In the genomic region with DNA sequence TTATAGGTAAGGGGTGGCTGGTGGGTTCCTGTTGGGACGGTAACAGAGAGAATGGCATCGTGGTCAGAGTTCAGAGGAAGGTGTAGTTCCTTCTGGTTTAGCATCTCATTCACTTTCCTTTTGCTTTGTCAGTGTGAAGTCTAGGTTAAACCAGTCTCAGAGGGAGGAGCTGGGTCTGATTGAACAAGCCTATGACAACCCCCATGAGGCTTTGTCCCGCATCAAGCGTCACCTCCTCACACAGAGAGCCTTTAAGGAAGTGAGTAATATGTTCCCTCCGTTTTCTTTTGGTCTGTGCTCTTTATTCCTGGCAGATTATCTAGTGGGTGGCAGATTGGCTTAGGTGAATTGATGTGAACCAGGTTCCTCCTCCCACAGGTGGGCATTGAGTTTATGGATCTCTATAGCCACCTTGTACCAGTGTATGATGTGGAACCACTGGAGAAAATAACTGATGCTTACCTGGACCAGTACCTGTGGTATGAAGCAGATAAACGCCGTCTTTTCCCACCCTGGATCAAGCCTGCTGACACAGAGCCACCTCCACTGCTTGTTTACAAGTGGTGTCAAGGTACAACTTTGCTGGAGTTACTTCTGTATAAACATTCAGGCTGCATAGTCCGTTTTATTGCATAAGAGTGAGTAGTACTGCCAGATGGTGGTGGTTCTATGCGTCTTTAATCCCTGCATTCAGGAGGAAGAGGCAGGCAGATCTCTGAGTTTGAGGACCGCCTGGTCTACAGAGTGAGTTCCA, we compare ENCODE assay signal across 27 mouse cellular contexts. TPM values are rescaled to one million over a fixed set of nuclear protein-coding genes. Genes with fewer than 3 reads are reported as not detected.
A peak's percentile ranks its signal among the peaks of the same experiment; 100 is the strongest.
DNase-seq lines count a peak whose midpoint lies in the region; ATAC-seq and TF ChIP-seq lines count a peak whose summit lies in the region.
"Had no signal": no experiment of that assay in that cellular context is flagged by ENCODE, and none has a peak within 500 bp of the region (broad histone marks: within the 10 kb centered on the region; RNA-seq: fewer than 3 reads in every experiment).

No protein-coding gene starts in this region.

- H3K27me3 ChIP-seq in liver, embryonic 15.5 days, result no peaks in the 10 kb centered on the region
- H3K27me3 ChIP-seq in liver, embryonic 12.5 days (replicated peaks), result no peaks in the 10 kb centered on the region
- H3K27me3 ChIP-seq in CH12.LX (replicated peaks), result no peaks in the 10 kb centered on the region
- no peaks in the 10 kb centered on the region for H3K27me3 ChIP-seq in stomach, postnatal 0 days (ENCODE audit: control insufficient read depth, insufficient read depth, low read length)
- no peaks in the 10 kb centered on the region for H3K27me3 ChIP-seq in midbrain, embryonic 14.5 days (ENCODE audit: control insufficient read depth, insufficient read depth, low read length)
- H3K27me3 ChIP-seq: embryonic facial prominence, embryonic 12.5 days; embryonic facial prominence, embryonic 15.5 days; heart, embryonic 13.5 days; Patski had no signal

- peak; percentile 62 for DNase-seq in CH12.LX (ENCODE audit: extremely low read depth)
- DNase-seq in stomach, postnatal 0 days (ENCODE audit: low spot score), result no peak
- DNase-seq in midbrain, embryonic 14.5 days, result no peak
- no peak for DNase-seq in thymus, postnatal 25 days
- DNase-seq: adrenal gland, postnatal 10 days; adrenal gland, postnatal 36 days; cerebellum, adult 11 months; cerebellum, adult 2 months; cerebellum, adult 9-11 months; cerebellum, postnatal 25 days; forebrain, postnatal 0 days; gastrocnemius, postnatal 14 days; heart, adult 18-20 months; heart, postnatal 14 days; heart, postnatal 4 days had no signal

- H3K9ac ChIP-seq in liver, embryonic 15.5 days, result no peak overlapping the region
- H3K9ac ChIP-seq in liver, embryonic 12.5 days, result no peak overlapping the region
- H3K9ac ChIP-seq in CH12.LX (ENCODE audit: insufficient read depth, low read depth), result no peak overlapping the region
- no peak overlapping the region for H3K9ac ChIP-seq in stomach, postnatal 0 days (ENCODE audit: low read length)
- no peak overlapping the region for H3K9ac ChIP-seq in midbrain, embryonic 14.5 days (replicated peaks; ENCODE audit: low read length)
- H3K9ac ChIP-seq: embryonic facial prominence, embryonic 12.5 days; embryonic facial prominence, embryonic 15.5 days; forebrain, postnatal 0 days; heart, embryonic 13.5 days; hindbrain, embryonic 14.5 days had no signal

- H3K79me2 ChIP-seq in CH12.LX (replicated peaks; ENCODE audit: control insufficient read depth, extremely low read depth, insufficient read depth, poor library complexity, severe bottlenecking), result peaks cover 12% of the 10 kb centered on the region

- H3K36me3 ChIP-seq in liver, embryonic 15.5 days (replicated peaks), result peaks cover 98% of the 10 kb centered on the region
- peaks cover 100% of the 10 kb centered on the region for H3K36me3 ChIP-seq in liver, embryonic 12.5 days
- H3K36me3 ChIP-seq in CH12.LX (replicated peaks in 1 of 2; ENCODE audit: control insufficient read depth in 1 of 2, insufficient read depth in 1 of 2, low read length in 1 of 2), result peaks cover 93 to 98% of the 10 kb centered on the region in 2 experiments
- peaks cover 77% of the 10 kb centered on the region for H3K36me3 ChIP-seq in stomach, postnatal 0 days (ENCODE audit: control insufficient read depth, insufficient read depth, low read length)
- H3K36me3 ChIP-seq in midbrain, embryonic 14.5 days (ENCODE audit: control insufficient read depth, insufficient read depth, low read length), result peaks cover 100% of the 10 kb centered on the region

- H3K4me2 ChIP-seq in liver, embryonic 15.5 days, result no peak overlapping the region
- H3K4me2 ChIP-seq in liver, embryonic 12.5 days, result no peak overlapping the region
- H3K4me2 ChIP-seq in CH12.LX (ENCODE audit: insufficient read depth, low read depth, poor library complexity, severe bottlenecking), result no peak overlapping the region
- no peak overlapping the region for H3K4me2 ChIP-seq in stomach, postnatal 0 days (replicated peaks; ENCODE audit: low read depth)
- no peak overlapping the region for H3K4me2 ChIP-seq in midbrain, embryonic 14.5 days (ENCODE audit: low read length)
- H3K4me2 ChIP-seq: embryonic facial prominence, embryonic 12.5 days; embryonic facial prominence, embryonic 15.5 days; heart, embryonic 13.5 days; hindbrain, embryonic 14.5 days had no signal

- TF ChIP-seq EP300 in CH12.LX (IDR thresholded peaks at IDR 0.05; ENCODE audit: low read length), result no peak
- no peak for TF ChIP-seq EP300 in stomach, postnatal 0 days (optimal IDR thresholded peaks at IDR 0.05)

- H3K4me3 ChIP-seq in liver, embryonic 15.5 days (replicated peaks), result no peak overlapping the region
- H3K4me3 ChIP-seq in liver, embryonic 12.5 days, result no peak overlapping the region
- no peak overlapping the region for H3K4me3 ChIP-seq in CH12.LX (replicated peaks in 1 of 3; ENCODE audit: low read depth in 2 of 3, low read length in 2 of 3, poor library complexity in 1 of 3)
- H3K4me3 ChIP-seq in stomach, postnatal 0 days (ENCODE audit: low read depth, low read length), result no peak overlapping the region
- H3K4me3 ChIP-seq in midbrain, embryonic 14.5 days (replicated peaks; ENCODE audit: low read depth, low read length), result no peak overlapping the region
- H3K4me3 ChIP-seq: embryonic facial prominence, embryonic 12.5 days; embryonic facial prominence, embryonic 15.5 days; gastrocnemius, adult 2 months; heart, embryonic 10.5 days; heart, embryonic 13.5 days had no signal

- dilution Hi-C loops in CH12.LX (cut with MboI; ENCODE audit: extremely low pct_ligation_motif_present, extremely low pct_unique_long_range_greater_than_20kb, low sequenced_read_pairs), result no loop called here

- TF ChIP-seq POLR2A in CH12.LX (IDR thresholded peaks at IDR 0.05; ENCODE audit: low read depth, low read length), result no peak

- no peaks in the 10 kb centered on the region for H3K9me3 ChIP-seq in liver, embryonic 15.5 days (replicated peaks)
- no peaks in the 10 kb centered on the region for H3K9me3 ChIP-seq in liver, embryonic 12.5 days (replicated peaks)
- H3K9me3 ChIP-seq in CH12.LX (replicated peaks; ENCODE audit: low read length), result no peaks in the 10 kb centered on the region
- no peaks in the 10 kb centered on the region for H3K9me3 ChIP-seq in stomach, postnatal 0 days (ENCODE audit: control insufficient read depth, low read length)
- H3K9me3 ChIP-seq in midbrain, embryonic 14.5 days (ENCODE audit: control insufficient read depth, low read length), result no peaks in the 10 kb centered on the region
- H3K9me3 ChIP-seq: embryonic facial prominence, embryonic 12.5 days; embryonic facial prominence, embryonic 15.5 days; G1E; heart, embryonic 10.5 days; heart, embryonic 13.5 days had no signal

- H3K4me1 ChIP-seq in liver, embryonic 15.5 days (replicated peaks), result peaks cover 4% of the 10 kb centered on the region
- H3K4me1 ChIP-seq in liver, embryonic 12.5 days, result no peaks in the 10 kb centered on the region
- peaks cover 0 to 23% of the 10 kb centered on the region in 2 experiments; a peak in 2 of 4 replicates for H3K4me1 ChIP-seq in CH12.LX (ENCODE audit: control insufficient read depth in 1 of 2, insufficient read depth in 2 of 2)
- H3K4me1 ChIP-seq in stomach, postnatal 0 days (replicated peaks; ENCODE audit: control insufficient read depth, insufficient read depth), result no peaks in the 10 kb centered on the region
- no peaks in the 10 kb centered on the region for H3K4me1 ChIP-seq in midbrain, embryonic 14.5 days (ENCODE audit: control insufficient read depth, insufficient read depth, low read length)
- H3K4me1 ChIP-seq: embryonic facial prominence, embryonic 12.5 days; embryonic facial prominence, embryonic 15.5 days; heart, embryonic 10.5 days had no signal

- peak; percentile 38; the same call in 1 of the 2 replicates for ATAC-seq in liver, embryonic 15.5 days (ENCODE audit: insufficient read depth)
- ATAC-seq in liver, embryonic 12.5 days, result no peak
- ATAC-seq in stomach, postnatal 0 days (ENCODE audit: low FRiP score, low TSS enrichment), result peak; percentile 70
- no peak for ATAC-seq in midbrain, embryonic 14.5 days (ENCODE audit: low FRiP score, low TSS enrichment)
- ATAC-seq: forebrain, embryonic 14.5 days; forebrain, postnatal 0 days; hindbrain, postnatal 0 days; Patski had no signal

- WGBS in liver, embryonic 15.5 days (ENCODE audit: insufficient replicate concordance), result 78% methylated on average over 10 of the region's 10 CpGs
- 81% methylated on average over 10 of the region's 10 CpGs for WGBS in liver, embryonic 12.5 days (ENCODE audit: insufficient replicate concordance)
- 88% methylated on average over 10 of the region's 10 CpGs for WGBS in stomach, postnatal 0 days
- 93% methylated on average over 10 of the region's 10 CpGs for WGBS in midbrain, embryonic 14.5 days

- H3K27ac ChIP-seq in liver, embryonic 15.5 days (replicated peaks), result peak overlapping the region; percentile 29; the same call in 1 of the 2 replicates
- no peak overlapping the region for H3K27ac ChIP-seq in liver, embryonic 12.5 days
- no peak overlapping the region for H3K27ac ChIP-seq in CH12.LX (ENCODE audit: insufficient read depth, low read depth)
- no peak overlapping the region for H3K27ac ChIP-seq in stomach, postnatal 0 days (replicated peaks)
- H3K27ac ChIP-seq in midbrain, embryonic 14.5 days (replicated peaks; ENCODE audit: low read depth, low read length), result no peak overlapping the region
- H3K27ac ChIP-seq: embryonic facial prominence, embryonic 12.5 days; embryonic facial prominence, embryonic 15.5 days; gastrocnemius, adult 2 months; heart, embryonic 10.5 days; heart, embryonic 13.5 days; hindbrain, embryonic 14.5 days; hindbrain, postnatal 0 days had no signal

- no peak for TF ChIP-seq CTCF in CH12.LX (conservative IDR thresholded peaks at IDR 0.05 in 1 of 2, IDR thresholded peaks at IDR 0.05 in 1 of 2; ENCODE audit: low read depth in 2 of 2, low read length in 2 of 2)
- TF ChIP-seq CTCF in stomach, postnatal 0 days (IDR thresholded peaks at IDR 0.05; ENCODE audit: low read depth), result no peak

- no peak for TF ChIP-seq RAD21 in CH12.LX (IDR thresholded peaks at IDR 0.05; ENCODE audit: low read depth, low read length)

- in situ Hi-C loops in CH12.LX (cut with MboI; ENCODE audit: low pct_ligation_motif_present, low pct_unique_long_range_greater_than_20kb, low sequenced_read_pairs), result no loop called here

RNA-seq across cellular contexts. Expression of a gene that starts 7.9 kb away (rescaled TPM):
- polyA plus RNA-seq in liver, embryonic 15.5 days (2015; fragmentation: Nextera tagmentation; extraction: Ambion mirVana), result 25.8 and 28.0 TPM in 2 replicates
- polyA plus RNA-seq in liver, embryonic 12.5 days (2016; fragmentation: Nextera tagmentation; extraction: Ambion mirVana), result 46.6 and 47.9 TPM in 2 replicates
- total RNA-seq in CH12.LX (2012; rRNA removed), result 246 and 255 TPM in 2 replicates
- 168 and 187 TPM in 2 replicates for total RNA-seq in CH12.LX (2014; rRNA removed)
- polyA plus RNA-seq in CH12.LX (2012; ENCODE audit: insufficient read length, low read depth), result 298 and 345 TPM in 2 replicates
- polyA plus RNA-seq in stomach, postnatal 0 days (2015; fragmentation: Nextera tagmentation; extraction: Ambion mirVana), result 15.8 and 16.0 TPM in 2 replicates
- polyA plus RNA-seq in midbrain, embryonic 14.5 days (2014; fragmentation: Nextera tagmentation; extraction: Ambion mirVana), result 59.9 and 89.5 TPM in 2 replicates

RNA-seq across cellular contexts. Expression of a gene that starts 15.4 kb away (rescaled TPM):
- 3.7 TPM in 2 replicates for polyA plus RNA-seq in liver, embryonic 15.5 days (2015; fragmentation: Nextera tagmentation; extraction: Ambion mirVana)
- 0.89 and 1.2 TPM in 2 replicates for polyA plus RNA-seq in liver, embryonic 12.5 days (2016; fragmentation: Nextera tagmentation; extraction: Ambion mirVana)
- total RNA-seq in CH12.LX (2012; rRNA removed) (0.63 and 0.72 TPM in 2 replicates), CH12.LX (2014; rRNA removed) (0.17 and 0.31 TPM in 2 replicates)
- polyA plus RNA-seq in CH12.LX (2012; ENCODE audit: insufficient read length, low read depth), result 0.76 and 1.1 TPM in 2 replicates
- 2.7 and 3.5 TPM in 2 replicates for polyA plus RNA-seq in stomach, postnatal 0 days (2015; fragmentation: Nextera tagmentation; extraction: Ambion mirVana)
- polyA plus RNA-seq in midbrain, embryonic 14.5 days (2014; fragmentation: Nextera tagmentation; extraction: Ambion mirVana), result 1.0 and 1.6 TPM in 2 replicates

RNA-seq across cellular contexts. Expression of a gene that starts 18.9 kb away (rescaled TPM):
- polyA plus RNA-seq in liver, embryonic 15.5 days (2015; fragmentation: Nextera tagmentation; extraction: Ambion mirVana), result 2.8 and 3.6 TPM in 2 replicates
- polyA plus RNA-seq in liver, embryonic 12.5 days (2016; fragmentation: Nextera tagmentation; extraction: Ambion mirVana), result 5.2 TPM in 2 replicates
- 0.59 and 0.76 TPM in 2 replicates for total RNA-seq in CH12.LX (2012; rRNA removed)
- total RNA-seq in CH12.LX (2014; rRNA removed), result 0.24 and 0.28 TPM in 2 replicates
- 0.76 and 0.90 TPM in 2 replicates for polyA plus RNA-seq in CH12.LX (2012; ENCODE audit: insufficient read length, low read depth)
- 2.8 and 2.9 TPM in 2 replicates for polyA plus RNA-seq in stomach, postnatal 0 days (2015; fragmentation: Nextera tagmentation; extraction: Ambion mirVana)
- polyA plus RNA-seq in midbrain, embryonic 14.5 days (2014; fragmentation: Nextera tagmentation; extraction: Ambion mirVana), result 2.0 and 3.6 TPM in 2 replicates

RNA-seq across cellular contexts. Expression of a gene that starts 33.0 kb away (rescaled TPM):
- polyA plus RNA-seq in liver, embryonic 15.5 days (2015; fragmentation: Nextera tagmentation; extraction: Ambion mirVana), result 18.8 and 19.9 TPM in 2 replicates
- 19.6 and 21.4 TPM in 2 replicates for polyA plus RNA-seq in liver, embryonic 12.5 days (2016; fragmentation: Nextera tagmentation; extraction: Ambion mirVana)
- total RNA-seq in CH12.LX (2012; rRNA removed) (0.17 and 0.81 TPM in 2 replicates), CH12.LX (2014; rRNA removed) (not detected in 2 replicates)
- 0.40 and 0.86 TPM in 2 replicates for polyA plus RNA-seq in CH12.LX (2012; ENCODE audit: insufficient read length, low read depth)
- 16.0 and 17.2 TPM in 2 replicates for polyA plus RNA-seq in stomach, postnatal 0 days (2015; fragmentation: Nextera tagmentation; extraction: Ambion mirVana)
- 1.1 and 2.5 TPM in 2 replicates for polyA plus RNA-seq in midbrain, embryonic 14.5 days (2014; fragmentation: Nextera tagmentation; extraction: Ambion mirVana)
- polyA plus RNA-seq: G1E had no signal

RNA-seq across cellular contexts. Expression of a gene that starts 37.0 kb away (rescaled TPM):
- polyA plus RNA-seq in liver, embryonic 15.5 days (2015; fragmentation: Nextera tagmentation; extraction: Ambion mirVana), result 4.2 and 5.8 TPM in 2 replicates
- polyA plus RNA-seq in liver, embryonic 12.5 days (2016; fragmentation: Nextera tagmentation; extraction: Ambion mirVana), result 5.9 and 6.3 TPM in 2 replicates
- total RNA-seq in CH12.LX (2012; rRNA removed) (6.5 and 8.9 TPM in 2 replicates), CH12.LX (2014; rRNA removed) (3.5 and 5.0 TPM in 2 replicates)
- 6.8 and 8.8 TPM in 2 replicates for polyA plus RNA-seq in CH12.LX (2012; ENCODE audit: insufficient read length, low read depth)
- polyA plus RNA-seq in stomach, postnatal 0 days (2015; fragmentation: Nextera tagmentation; extraction: Ambion mirVana), result 5.7 and 6.4 TPM in 2 replicates
- polyA plus RNA-seq in midbrain, embryonic 14.5 days (2014; fragmentation: Nextera tagmentation; extraction: Ambion mirVana), result 15.7 and 18.3 TPM in 2 replicates

Comparison
In these comparisons a context has a peak if more than half of its experiments do, and no peak if none do; other contexts are left out.
1. ATAC-seq: peak in liver, embryonic 15.5 days (single experiment) and stomach, postnatal 0 days (single experiment); none in liver, embryonic 12.5 days (single experiment) and midbrain, embryonic 14.5 days (single experiment).